Mouse (Mus musculus) stomach, embryonic 14.5 days (tissue): ENCODE measurements at regions not wholly inside any gene's neighbourhood (a gene's known extent, or its start where the extent isn't known, plus 50 kb on each side); places are given as distances from the start of the nearest gene placed in this dataset.

Experiments
- ATAC-seq: fragments of 200-750 bp; cut with Nextera tagmentation; 2 replicates; pipeline ENCODE4 v1.8.0; 2017; ENCODE audit warnings: low read depth, moderate TSS enrichment; ENCODE audit not compliant: insufficient number of reproducible peaks, insufficient read depth, low FRiP score
- H3K27ac ChIP-seq: fragments of 300-500 bp; sonication (generic); 2 replicates; pipeline ENCODE4 v1.5.1; 2014; ENCODE audit warnings: mild to moderate bottlenecking, low read length, moderate library complexity, mixed read lengths
- H3K27me3 ChIP-seq: fragments of 300-500 bp; sonication (generic); 2 replicates; pipeline ENCODE4 v1.6.1; 2014; ENCODE audit warnings: low read length, control low read depth, mixed read lengths; ENCODE audit not compliant: control insufficient read depth, insufficient read depth
- H3K36me3 ChIP-seq: fragments of 300-500 bp; sonication (generic); 2 replicates; pipeline ENCODE4 v1.6.1; 2014; ENCODE audit warnings: mild to moderate bottlenecking, control low read depth, low read length, moderate library complexity, mixed read lengths; ENCODE audit not compliant: control insufficient read depth, insufficient read depth
- H3K4me1 ChIP-seq: fragments of 300-500 bp; sonication (generic); 2 replicates; pipeline ENCODE4 v1.6.1; 2014; ENCODE audit warnings: low read length, control low read depth, mixed read lengths; ENCODE audit not compliant: control insufficient read depth, insufficient read depth
- H3K4me2 ChIP-seq: fragments of 300-500 bp; sonication (generic); replicated peaks from 2 replicates; pipeline ENCODE4 v1.6.1; 2014; ENCODE audit warnings: low read depth, low read length, control low read depth
- H3K4me3 ChIP-seq: fragments of 300-500 bp; sonication (generic); 2 replicates; pipeline ENCODE4 v1.5.1; 2014; ENCODE audit warnings: low read depth, low read length, control low read depth
- H3K9ac ChIP-seq: fragments of 300-500 bp; sonication (generic); replicated peaks from 2 replicates; pipeline ENCODE4 v1.6.1; 2014; ENCODE audit warnings: low read depth, mild to moderate bottlenecking, control low read depth, low read length, moderate library complexity, mixed read lengths
- H3K9me3 ChIP-seq: fragments of 300-500 bp; sonication (generic); 2 replicates; pipeline ENCODE4 v1.6.1; 2016; ENCODE audit warnings: low read depth, low read length, control low read depth; ENCODE audit not compliant: control insufficient read depth
- WGBS: fragments of 180-500 bp; shearing (Covaris S2); extraction: QIAGEN DNeasy Blood & Tissue Kit; methylation state at CpG from one replicate; pipeline ENCODE4 v1.1.7; 2014; 5-methylcytosine and 5-hydroxymethylcytosine counted together

DNA sequence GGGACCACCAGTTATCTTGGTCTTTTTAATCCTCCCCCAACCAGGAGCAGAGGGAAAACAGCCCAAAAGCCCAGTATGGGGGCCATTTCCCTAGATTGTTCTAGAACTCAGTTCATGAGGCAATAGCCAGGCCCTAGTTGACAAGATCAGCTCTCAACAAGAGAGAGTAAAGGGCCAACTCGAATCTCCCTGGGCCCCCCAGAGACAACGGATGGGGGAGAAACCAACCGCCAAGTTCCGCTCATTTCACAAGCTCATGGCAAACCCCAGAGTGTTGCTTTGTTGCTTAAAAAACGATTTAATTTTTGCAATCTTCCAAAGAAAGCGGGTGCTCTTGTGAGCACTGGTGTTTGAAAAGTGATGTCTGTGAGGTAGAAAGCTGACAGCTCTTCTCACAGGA lies 108.5 kb upstream of the Irf2bp2 start:
- H3K27me3 ChIP-seq: no peaks in the 10 kb centered on the region
- no peaks in the 10 kb centered on the region for H3K9me3 ChIP-seq
- no peak overlapping the region for H3K9ac ChIP-seq
- no peak overlapping the region for H3K4me2 ChIP-seq
- 88% methylated on average over 6 of the region's 6 CpGs for WGBS
- ATAC-seq: no peak
- H3K4me1 ChIP-seq: peaks cover 19% of the 10 kb centered on the region
- H3K4me3 ChIP-seq: no peak overlapping the region
- no peak overlapping the region for H3K27ac ChIP-seq
- H3K36me3 ChIP-seq: no peaks in the 10 kb centered on the region

DNA sequence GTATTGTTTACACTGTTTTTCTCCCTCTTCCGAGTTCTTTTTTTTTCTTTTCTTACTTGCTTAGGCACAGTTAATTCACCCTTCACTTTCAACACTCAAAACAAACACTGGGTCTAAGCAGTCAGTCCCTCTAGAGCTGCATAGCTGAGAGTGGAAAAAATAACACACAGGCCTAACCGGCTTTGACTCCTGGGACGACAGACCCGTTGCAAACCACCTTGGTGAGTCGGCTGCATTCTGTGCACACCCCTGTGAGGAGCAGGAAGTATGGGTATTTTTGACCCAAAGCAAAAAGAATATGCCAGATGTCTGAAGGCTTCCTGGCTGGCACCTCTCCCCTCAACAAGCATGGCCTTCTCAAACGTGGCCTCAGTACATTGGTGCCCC lies 105.6 kb upstream of the Irf2bp2 start:
- Histone ChIP-seq H3K27me3 (no peaks in the 10 kb centered on the region), H3K36me3 (no peaks in the 10 kb centered on the region), H3K4me3 (no peak overlapping the region), H3K4me2 (no peak overlapping the region), H3K9me3 (no peaks in the 10 kb centered on the region), H3K4me1 (peaks cover 19% of the 10 kb centered on the region), H3K27ac (peak overlapping the region; percentile 78), H3K9ac (no peak overlapping the region)
- no peak for ATAC-seq
- 8% methylated on average over 6 of the region's 6 CpGs for WGBS

DNA sequence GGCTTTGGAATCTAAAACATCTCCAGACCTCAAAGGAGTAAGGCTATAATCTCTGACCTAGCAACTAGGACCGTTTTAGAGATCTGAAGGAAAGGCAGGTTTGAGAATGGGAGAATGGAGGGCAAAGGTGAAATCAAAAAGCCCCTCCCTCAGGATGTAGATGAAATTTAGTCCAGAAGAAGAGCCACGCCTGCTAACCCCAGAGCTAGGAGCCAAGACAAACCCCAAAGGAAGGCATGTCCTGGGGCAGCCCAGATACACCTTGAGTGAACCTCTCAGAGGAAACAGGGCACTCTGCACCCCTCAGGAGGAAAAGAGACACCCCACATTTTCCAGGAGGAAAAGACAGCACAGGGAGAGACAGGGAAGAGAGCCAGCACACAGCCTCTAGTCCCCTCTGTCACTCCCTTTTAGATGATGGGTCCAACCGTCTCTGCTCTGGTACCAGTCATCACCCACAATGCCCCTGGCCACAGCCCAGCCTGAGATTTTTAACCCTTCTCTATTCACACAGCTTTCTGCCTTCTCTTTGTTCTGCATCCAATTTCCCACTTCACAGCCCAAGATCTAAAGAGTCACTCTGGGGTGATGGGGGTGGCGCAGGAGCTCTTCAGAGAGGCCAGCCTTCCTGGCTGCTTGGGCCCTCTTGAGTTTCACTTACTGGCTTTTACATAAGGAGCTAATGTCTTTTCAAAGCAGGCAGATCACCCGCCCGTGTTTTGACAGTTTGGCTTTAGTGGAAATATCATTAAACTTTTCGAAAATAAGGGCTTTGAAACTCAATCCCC lies 105.0 kb upstream of the Irf2bp2 start:
- 29% methylated on average over 7 of the region's 7 CpGs for WGBS
- no peaks in the 10 kb centered on the region for H3K27me3 ChIP-seq
- H3K27ac ChIP-seq: peak overlapping the region; percentile 78
- H3K4me2 ChIP-seq: no peak overlapping the region
- no peaks in the 10 kb centered on the region for H3K36me3 ChIP-seq
- H3K9ac ChIP-seq: no peak overlapping the region
- peaks cover 19% of the 10 kb centered on the region for H3K4me1 ChIP-seq
- peak; percentile 53; the same call in 1 of the 2 replicates for ATAC-seq
- no peaks in the 10 kb centered on the region for H3K9me3 ChIP-seq
- no peak overlapping the region for H3K4me3 ChIP-seq

DNA sequence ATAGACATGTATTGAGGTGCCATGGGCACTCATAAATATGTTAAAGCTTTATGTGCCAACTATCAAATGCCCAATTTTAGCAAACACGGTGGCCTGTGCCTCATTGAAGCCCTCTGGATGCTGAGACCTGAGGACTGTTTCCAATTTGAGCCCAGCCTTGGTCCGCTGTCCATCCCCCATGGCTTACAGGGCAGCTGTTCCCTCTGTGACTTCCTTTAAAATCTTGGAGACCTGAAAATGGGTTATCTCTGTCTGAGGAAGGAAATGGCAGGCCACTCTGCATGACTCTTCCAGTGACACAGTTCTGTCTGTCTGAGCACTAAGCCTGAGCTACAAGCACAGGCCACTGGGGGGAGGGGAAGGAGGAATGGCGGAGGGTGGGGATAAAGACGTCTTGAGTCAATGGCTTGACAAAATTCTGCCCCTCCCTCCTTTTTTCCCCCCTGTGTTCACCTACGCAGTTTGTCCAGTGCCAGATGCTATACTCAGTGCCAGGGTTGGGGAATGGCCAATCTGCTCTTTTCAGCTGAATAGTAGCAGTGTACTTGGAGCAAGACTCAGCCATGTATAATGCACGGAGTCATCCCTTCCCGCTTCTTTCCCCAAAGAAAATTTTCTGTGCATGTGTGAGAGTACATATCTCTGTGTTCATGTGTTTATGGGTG lies 102.7 kb upstream of the Irf2bp2 start:
- H3K9ac ChIP-seq: no peak overlapping the region
- peaks cover 19% of the 10 kb centered on the region for H3K4me1 ChIP-seq
- no peak for ATAC-seq
- H3K27me3 ChIP-seq: no peaks in the 10 kb centered on the region
- 85% methylated on average over 7 of the region's 7 CpGs for WGBS
- no peaks in the 10 kb centered on the region for H3K9me3 ChIP-seq
- no peak overlapping the region for H3K4me2 ChIP-seq
- H3K27ac ChIP-seq: no peak overlapping the region
- H3K4me3 ChIP-seq: no peak overlapping the region
- no peaks in the 10 kb centered on the region for H3K36me3 ChIP-seq

DNA sequence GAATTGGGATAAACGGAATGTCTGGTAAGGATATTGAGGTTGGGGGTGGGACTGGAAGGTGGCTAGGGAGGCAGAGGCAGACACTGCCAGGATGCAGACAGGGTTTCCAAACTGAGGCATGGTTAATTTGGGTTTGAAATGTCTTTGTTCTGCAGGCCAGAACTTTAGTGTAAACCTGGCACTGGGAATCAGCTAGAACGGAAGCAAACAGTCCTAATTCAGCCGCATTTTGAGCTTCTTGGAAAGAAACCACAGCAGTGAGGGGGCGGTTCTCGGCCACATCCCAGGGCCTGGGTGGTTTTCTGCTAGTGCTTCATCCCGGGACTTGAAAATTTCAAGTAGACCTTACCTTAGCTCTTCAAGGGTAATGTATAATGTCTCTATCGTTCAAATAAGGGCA lies 100.6 kb upstream of the Irf2bp2 start:
- Histone ChIP-seq H3K27me3 (no peaks in the 10 kb centered on the region), H3K27ac (no peak overlapping the region; the same call in 1 of the 2 replicates), H3K4me3 (no peak overlapping the region), H3K4me2 (no peak overlapping the region), H3K9me3 (no peaks in the 10 kb centered on the region), H3K36me3 (no peaks in the 10 kb centered on the region), H3K4me1 (peaks cover 13% of the 10 kb centered on the region), H3K9ac (no peak overlapping the region)
- WGBS: 67% methylated on average over 7 of the region's 7 CpGs
- ATAC-seq: no peak

DNA sequence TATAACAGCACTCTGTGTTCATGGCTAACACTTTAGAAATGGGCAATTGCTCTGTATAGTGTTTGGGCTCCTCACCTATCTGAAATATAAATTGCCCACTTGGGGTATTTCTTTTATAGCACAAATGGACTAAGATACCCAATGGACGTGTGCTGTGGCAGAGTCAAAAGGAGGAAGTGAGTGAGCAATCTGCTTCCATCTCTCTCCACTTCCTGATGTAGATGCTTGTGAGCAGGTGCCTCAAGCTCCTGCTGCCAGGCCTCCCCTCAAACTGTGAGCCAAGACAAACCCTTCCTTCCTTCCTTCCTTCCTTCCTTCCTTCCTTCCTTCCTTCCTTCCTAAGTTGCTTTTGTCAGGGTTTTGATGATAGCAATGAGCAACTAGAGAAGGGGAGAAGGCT lies 99.9 kb upstream of the Irf2bp2 start:
- WGBS: 75% methylated on average over 1 of the region's 1 CpGs
- Histone ChIP-seq H3K4me2 (no peak overlapping the region), H3K4me1 (peaks cover 6% of the 10 kb centered on the region), H3K9ac (no peak overlapping the region), H3K27ac (no peak overlapping the region), H3K27me3 (no peaks in the 10 kb centered on the region), H3K4me3 (no peak overlapping the region), H3K36me3 (no peaks in the 10 kb centered on the region), H3K9me3 (no peaks in the 10 kb centered on the region)
- no peak for ATAC-seq

DNA sequence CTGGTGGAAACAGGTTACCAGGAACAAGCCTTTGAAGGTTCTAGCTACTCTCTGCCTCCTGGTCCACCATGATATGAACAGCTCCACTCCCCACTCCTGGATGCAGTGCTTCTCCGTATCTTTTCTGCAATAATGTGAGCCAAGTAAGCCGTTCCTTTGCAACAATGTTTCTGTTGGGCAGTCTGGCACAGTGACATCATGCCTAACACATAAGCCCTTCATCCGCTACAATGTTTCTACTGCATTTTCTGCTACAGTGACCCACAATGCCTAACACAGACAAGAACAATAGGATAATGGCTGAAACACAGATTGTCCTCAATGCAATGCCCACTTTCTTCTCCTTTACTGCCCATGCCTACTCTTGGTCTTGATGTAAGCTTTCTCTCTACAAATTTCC lies 98.9 kb upstream of the Irf2bp2 start:
- Histone ChIP-seq H3K27me3 (no peaks in the 10 kb centered on the region), H3K4me2 (no peak overlapping the region), H3K27ac (no peak overlapping the region), H3K36me3 (no peaks in the 10 kb centered on the region), H3K9me3 (no peaks in the 10 kb centered on the region), H3K4me3 (no peak overlapping the region), H3K4me1 (no peaks in the 10 kb centered on the region), H3K9ac (no peak overlapping the region)
- 91% methylated on average over 3 of the region's 3 CpGs for WGBS
- ATAC-seq: no peak

DNA sequence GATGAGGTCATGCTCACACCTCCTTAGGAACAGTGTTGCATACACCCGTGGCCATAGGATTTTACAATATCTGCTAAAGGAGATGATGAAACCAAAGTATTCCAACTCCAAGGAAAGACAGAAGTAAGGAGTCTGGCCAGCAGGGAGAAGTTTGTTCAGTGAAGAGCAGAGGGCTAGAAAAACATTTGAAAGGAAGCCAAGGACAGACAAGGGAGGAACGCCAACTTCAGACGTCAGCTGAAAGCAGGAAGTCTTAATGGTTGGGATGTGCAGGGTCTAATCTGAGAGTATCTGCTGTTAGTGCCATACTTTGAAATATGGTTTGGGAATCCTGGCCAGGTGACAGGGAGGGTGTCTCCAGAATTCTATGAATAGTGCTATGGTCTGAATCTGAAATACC lies 98.5 kb upstream of the Irf2bp2 start:
- H3K27me3 ChIP-seq: no peaks in the 10 kb centered on the region
- WGBS: 46% methylated on average over 3 of the region's 3 CpGs
- no peak overlapping the region for H3K4me3 ChIP-seq
- no peak overlapping the region for H3K9ac ChIP-seq
- H3K9me3 ChIP-seq: no peaks in the 10 kb centered on the region
- H3K36me3 ChIP-seq: no peaks in the 10 kb centered on the region
- H3K4me1 ChIP-seq: no peaks in the 10 kb centered on the region
- H3K27ac ChIP-seq: no peak overlapping the region
- no peak overlapping the region for H3K4me2 ChIP-seq
- ATAC-seq: no peak
